Mouse (Mus musculus) central nervous system, embryonic 18 days (tissue): ENCODE results near the gene 4921511C20Rik. TPM values are rescaled to one million over a fixed set of nuclear protein-coding genes. Genes with fewer than 3 reads are reported as not detected.

ENCODE experiments used
- polyA plus RNA-seq: library from polyadenylated mRNA; depleted of rRNA; stranded (reverse); fragments of >200 nt; gene quantifications from 2 replicates; pipeline ENCODE4 v1.2.3, GENCODE M21; 2012; rRNA removed

The 4921511C20Rik gene
- polyA plus RNA-seq, result not detected in 2 replicates

GRCm38 (mm10) chrX:127393993-127394392 lies at the start of gene 4921511C20Rik:
TSS of gene 4921511C20Rik (plus strand) at chrX:127394293.

